Mouse (Mus musculus): ENCODE data around the gene Polrmt.

The Polrmt gene

GRCm38 (mm10) chr10:79688720-79689119 lies 57.7 kb downstream of the Polrmt start, which contains the start of gene Gzmm:
TSS of gene Gzmm (plus strand) at chr10:79689020.
- DNase-seq (ENCODE audit: low spot score in 2 of 2): no peak

GRCm38 (mm10) chr10:79687513-79687912 lies 58.9 kb downstream of the Polrmt start:
- no peak for DNase-seq (ENCODE audit: low spot score in 2 of 2)

GRCm38 (mm10) chr10:79686691-79687090 lies 59.7 kb downstream of the Polrmt start:
- no peak for DNase-seq (ENCODE audit: low spot score in 2 of 2)

- no peak for DNase-seq (ENCODE audit: low spot score in 2 of 2)
Measured at GRCm38 (mm10) chr10:79686219-79686618, 60.2 kb downstream of the Polrmt start.
